Mouse (Mus musculus) cerebellum, postnatal 10 days (tissue): ENCODE results near the gene Anapc2.

Source experiments
- DNase-seq, 2 experiments: peaks; one replicate each; pipeline ENCODE4 v3.0.0; 2021; ENCODE audit warnings: mixed read lengths in 2 of 2

Anapc2 gene

DNA sequence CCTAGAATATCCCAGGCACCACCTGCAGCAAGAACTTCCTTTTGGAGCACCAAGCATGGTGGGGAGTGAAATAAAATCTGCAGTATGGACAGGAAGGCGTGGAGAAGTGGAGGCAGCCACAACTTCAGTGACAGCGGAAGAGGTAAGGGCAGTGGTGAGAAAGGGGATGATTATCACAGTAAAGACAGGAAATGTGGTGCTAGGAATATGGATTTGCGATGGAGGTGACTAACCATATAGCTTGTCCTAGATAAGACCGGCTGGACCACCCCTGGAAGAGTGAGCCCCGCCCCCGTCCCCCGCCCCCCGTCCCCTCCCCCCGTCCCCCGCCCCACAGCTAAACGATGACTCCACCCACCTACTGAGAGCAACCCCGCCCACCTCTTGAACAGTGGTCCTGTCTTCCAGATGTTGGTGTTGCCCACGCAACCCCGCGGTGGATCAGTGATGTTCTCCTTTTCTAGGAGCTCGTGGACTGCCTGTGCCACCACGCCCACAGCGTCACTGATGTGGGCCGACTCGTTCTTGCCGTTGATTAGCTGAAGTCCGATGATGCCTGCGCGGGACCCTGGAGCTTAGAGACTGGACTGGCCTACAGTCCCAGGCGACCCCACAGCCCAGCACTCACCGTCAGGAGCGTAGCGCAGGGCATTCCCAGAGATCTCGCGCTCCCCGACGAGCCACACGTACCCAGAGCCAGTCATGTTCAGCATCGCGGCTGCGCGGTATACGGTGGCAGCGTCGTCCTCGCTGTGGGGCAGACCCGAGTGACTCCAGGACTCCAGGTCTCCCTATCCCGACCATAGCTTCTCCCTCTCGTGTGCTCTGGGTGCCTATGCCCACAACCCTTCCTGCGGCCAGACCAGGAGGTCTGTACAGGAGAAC is 32.6 kb downstream of the Anapc2 start:
- DNase-seq, result peak; percentile 63 to 64

GRCm38 (mm10) chr2:25305587-25306359 is 33.5 kb downstream of the Anapc2 start:
- DNase-seq, result peak in 1 of 2 experiments; percentile 25

DNA sequence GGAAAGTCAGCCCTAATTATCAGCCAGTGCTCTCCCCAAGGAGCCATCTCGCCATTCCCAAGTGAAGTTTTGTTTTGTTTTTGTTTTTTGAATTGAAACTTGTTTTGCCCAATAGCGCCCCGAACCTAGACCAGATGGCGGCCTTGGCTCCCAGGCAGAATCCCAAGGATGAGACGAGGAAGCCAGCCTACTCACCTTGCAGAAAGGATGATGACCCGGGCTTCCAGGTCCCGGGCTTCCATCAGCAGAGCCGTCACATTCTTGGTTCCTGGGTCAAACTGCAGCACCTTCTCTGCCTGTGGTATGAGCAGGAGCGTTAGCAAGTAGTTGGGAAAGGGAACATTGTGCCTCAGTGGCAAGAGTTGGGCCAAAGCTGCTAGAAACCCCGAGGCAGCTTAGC is 37.9 kb downstream of the Anapc2 start:
- peak; percentile 32 to 45 for DNase-seq

DNA sequence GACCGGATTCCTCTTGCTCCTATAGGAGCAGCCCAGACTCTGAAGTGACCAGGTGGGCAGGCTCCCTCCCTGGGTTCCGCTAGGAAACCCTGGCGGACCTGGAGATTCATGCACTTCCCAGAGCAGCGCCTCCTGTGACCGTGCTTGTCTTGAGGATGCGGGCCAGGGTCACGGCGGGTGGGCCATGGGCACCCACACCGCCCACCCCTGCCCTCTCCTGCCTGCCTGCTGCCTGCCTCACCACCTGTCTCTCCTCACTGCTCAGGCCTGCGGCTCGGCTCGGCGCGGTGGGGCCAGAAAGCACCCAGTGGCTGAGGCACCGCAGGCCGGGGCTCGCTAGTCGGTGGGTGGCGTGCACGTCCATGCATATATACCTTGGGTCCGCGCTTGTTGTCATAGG is 38.7 kb downstream of the Anapc2 start:
- peak; percentile 55 to 56 for DNase-seq

DNA sequence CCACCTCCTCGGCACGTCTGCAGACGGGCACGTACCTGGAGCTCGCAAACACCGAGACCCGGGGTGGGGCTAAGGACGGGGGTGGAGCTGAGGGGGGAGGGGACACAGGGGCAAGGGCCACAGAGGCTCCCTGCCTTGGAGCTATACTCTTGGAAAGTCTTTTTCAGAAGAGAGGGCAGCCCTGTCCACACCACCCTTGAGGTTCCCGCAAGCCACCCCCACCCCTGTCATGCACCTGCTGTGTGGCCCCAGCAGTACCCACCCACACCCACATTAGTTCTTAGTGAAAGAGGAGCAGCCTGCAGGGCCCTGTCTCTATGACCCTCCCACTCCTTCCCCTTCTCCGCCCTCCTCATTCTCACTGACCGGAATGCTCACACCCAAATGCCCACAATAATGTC is 39.2 kb downstream of the Anapc2 start:
- DNase-seq, result no peak

- peak; percentile 73 to 75 for DNase-seq
These were observed 46.1 kb downstream of the Anapc2 start for GRCm38 (mm10) chr2:25318119-25318966.

GRCm38 (mm10) chr2:25318971-25319773 is 46.9 kb downstream of the Anapc2 start, which contains the start of gene Grin1:
Gene Grin1, minus strand, starts transcription at chr2:25319187.
- DNase-seq, result peak; percentile 92 to 93

DNA sequence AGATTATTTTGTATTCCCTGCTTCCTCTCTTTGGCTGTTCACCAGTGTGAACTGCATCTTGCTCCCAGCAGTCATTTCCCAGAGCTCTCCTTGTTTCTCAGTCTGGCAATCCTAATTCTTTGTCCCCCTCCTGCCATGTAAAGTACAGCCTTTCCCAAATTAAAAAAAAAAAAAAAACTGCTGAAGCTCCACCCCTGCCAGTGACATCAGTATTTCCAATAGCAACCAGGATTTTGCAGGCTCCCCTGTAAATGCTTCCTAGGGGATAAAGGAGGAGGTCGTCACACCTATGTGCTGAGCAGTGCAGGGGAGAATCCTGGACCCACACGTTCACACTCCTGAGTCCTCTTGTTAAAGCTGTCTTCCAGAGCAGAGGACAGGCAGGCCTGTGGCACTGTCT is 47.8 kb downstream of the Anapc2 start:
- no peak for DNase-seq

DNA sequence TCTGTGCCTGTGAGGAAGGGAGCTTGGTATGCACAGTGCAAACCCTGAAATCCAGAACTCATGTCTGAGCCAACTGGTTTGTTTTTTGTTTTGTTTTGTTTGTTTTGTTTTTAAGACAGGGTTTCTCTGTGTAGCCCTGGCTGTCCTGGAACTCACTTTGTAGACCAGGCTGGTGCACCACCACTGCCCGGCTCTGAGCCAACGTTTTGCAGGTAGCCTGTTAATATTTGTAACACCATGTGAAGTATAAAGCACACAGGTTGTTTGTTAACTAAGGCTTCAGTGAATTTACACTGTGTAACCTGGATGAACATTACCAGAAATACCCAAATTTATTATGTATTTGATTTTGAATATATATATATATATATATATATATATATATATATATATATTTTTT is 53.8 kb downstream of the Anapc2 start:
- DNase-seq, result no peak

GRCm38 (mm10) chr2:25328440-25328839 is 56.2 kb downstream of the Anapc2 start:
- peak; percentile 82 to 88 for DNase-seq

DNA sequence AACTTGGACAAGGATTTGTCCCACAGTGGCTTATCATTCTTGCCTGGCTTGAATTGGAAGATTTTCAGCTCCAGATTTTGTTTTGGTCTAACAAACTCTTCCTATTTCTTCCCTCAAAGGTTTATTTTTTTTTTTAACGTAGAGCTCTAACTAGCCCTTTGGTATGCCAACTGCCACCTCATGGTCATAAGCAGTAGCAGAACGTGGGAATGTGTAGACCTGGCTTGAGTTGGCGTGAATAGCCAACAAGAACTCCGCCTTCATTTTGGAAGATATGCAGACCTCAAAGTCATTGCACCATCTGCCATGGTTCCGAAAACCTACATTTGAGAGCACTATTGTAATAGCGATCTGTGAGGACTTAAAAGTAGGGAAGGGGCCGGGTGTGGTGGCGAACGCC is 59.2 kb downstream of the Anapc2 start:
- peak in 1 of 2 experiments; percentile 49 for DNase-seq

DNA sequence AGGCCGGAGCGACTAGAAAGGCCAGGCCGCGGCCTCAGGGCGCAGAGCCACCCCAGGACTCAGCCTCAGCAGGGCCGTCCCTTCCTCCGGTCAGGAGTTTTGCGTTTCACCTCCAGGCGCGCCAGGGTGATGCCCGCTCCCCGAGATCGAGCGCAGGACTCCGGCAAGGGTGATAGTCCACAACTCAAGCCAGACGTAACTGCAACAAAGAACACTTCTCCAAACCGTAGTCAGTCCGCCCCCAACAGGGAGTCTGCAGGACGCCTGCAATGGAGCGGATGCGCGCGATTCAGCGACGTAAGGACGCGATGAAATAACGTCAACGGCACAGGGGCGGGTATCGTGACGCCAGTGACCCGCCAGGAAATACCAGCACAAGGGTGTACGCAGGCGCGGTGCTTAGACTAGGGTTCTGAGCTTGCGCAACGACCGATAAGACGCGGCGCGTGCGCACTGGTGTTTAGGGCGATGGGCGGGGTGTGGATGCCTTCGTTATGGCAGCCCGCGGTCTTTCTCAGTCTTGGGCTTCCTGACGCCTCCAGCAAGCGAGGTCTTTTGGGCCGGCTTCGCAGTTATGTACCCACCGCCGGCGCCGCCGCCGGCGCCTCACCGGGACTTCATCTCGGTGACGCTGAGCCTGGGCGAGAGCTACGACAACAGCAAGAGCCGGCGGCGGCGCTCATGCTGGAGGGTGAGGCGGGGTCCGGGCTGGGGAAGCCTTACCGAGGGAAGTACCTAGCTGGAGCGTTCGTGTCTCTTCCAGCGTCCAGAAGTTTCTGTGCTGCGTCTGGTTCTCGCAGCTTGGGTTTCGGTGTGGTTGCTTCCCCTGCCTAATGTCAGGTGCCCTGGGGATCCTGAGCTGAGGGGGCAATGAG is 60.2 kb downstream of the Anapc2 start, which contains the start of gene Man1b1:
TSS of gene Man1b1 (plus strand) at position 53 of the 875 bp plus-strand sequence.
- peak; percentile 99 to 100 for DNase-seq

- DNase-seq, result no peak
These were observed 61.3 kb downstream of the Anapc2 start for GRCm38 (mm10) chr2:25333569-25333968.
